Mouse (Mus musculus) limb, embryonic 10.5 days (tissue): Measurements from ENCODE around the gene Tpcn1. TPM values are rescaled to one million over a fixed set of nuclear protein-coding genes. Genes with fewer than 3 reads are reported as not detected.

Source experiments
- DNase-seq: peaks from one replicate; pipeline ENCODE4 v3.0.0-alpha.2; 2017; ENCODE audit warnings: low spot score
- H3K27ac ChIP-seq: fragments of 300-500 bp; sonication (generic); 2 replicates; pipeline ENCODE4 v1.5.1; 2016; ENCODE audit warnings: mild to moderate bottlenecking
- H3K27me3 ChIP-seq: fragments of 300-500 bp; sonication (generic); 2 replicates; pipeline ENCODE4 v1.6.1; 2016; ENCODE audit warnings: low read depth, mild to moderate bottlenecking; ENCODE audit not compliant: poor library complexity, severe bottlenecking
- H3K36me3 ChIP-seq: fragments of 300-500 bp; sonication (generic); 2 replicates; pipeline ENCODE4 v1.6.1; 2016; ENCODE audit warnings: mild to moderate bottlenecking, moderate library complexity
- H3K4me1 ChIP-seq: fragments of 300-500 bp; sonication (generic); 2 replicates; pipeline ENCODE4 v1.6.1; 2016
- H3K4me3 ChIP-seq: fragments of 300-500 bp; sonication (generic); 2 replicates; pipeline ENCODE4 v1.5.1; 2016; ENCODE audit warnings: mild to moderate bottlenecking, moderate library complexity
- H3K9me3 ChIP-seq: fragments of 300-500 bp; sonication (generic); replicated peaks from 2 replicates; pipeline ENCODE4 v1.6.1; 2016; ENCODE audit warnings: mild to moderate bottlenecking
- WGBS: fragments of 180-500 bp; shearing (Covaris S2); methylation state at CpG from one replicate; pipeline ENCODE4 v1.1.7; 2016; 5-methylcytosine and 5-hydroxymethylcytosine counted together
- polyA plus RNA-seq: library from polyadenylated mRNA; unstranded; fragments of >200 nt; fragmentation: Nextera tagmentation; extraction: Ambion mirVana; gene quantifications from 2 replicates; pipeline ENCODE4 v1.2.1, GENCODE M21; 2016

Tpcn1 gene
- polyA plus RNA-seq, 1 experiment from 2014 or later: 13.2 TPM

DNA sequence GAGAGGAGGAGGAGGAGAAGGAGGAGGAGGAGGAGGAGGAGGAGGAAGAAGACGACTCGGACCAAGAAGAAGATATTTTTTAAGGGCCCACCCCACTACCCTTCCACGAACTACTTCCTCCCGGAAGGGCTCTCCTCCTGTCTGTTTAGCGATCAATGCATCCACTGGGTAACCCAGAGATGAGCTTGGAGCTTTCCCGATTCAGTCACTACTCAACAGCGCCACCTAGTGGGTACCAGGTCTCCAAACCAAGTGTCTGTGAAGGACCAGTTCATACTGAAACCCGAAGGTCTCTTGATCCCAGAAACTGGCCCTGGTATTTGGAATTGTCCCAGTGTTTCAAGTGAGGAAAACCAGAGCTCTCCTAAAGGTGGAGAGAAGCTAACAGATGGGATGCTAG is 17.2 kb upstream of the Tpcn1 start:
- 4% methylated on average over 8 of the region's 8 CpGs for WGBS
- peak overlapping the region; percentile 48 for H3K4me3 ChIP-seq
- H3K4me1 ChIP-seq: peaks cover 8% of the 10 kb centered on the region
- H3K9me3 ChIP-seq: no peaks in the 10 kb centered on the region
- peak; percentile 96 for DNase-seq
- no peaks in the 10 kb centered on the region for H3K27me3 ChIP-seq
- peak overlapping the region; percentile 66; the same call in 1 of the 2 replicates for H3K27ac ChIP-seq
- peaks cover 22% of the 10 kb centered on the region for H3K36me3 ChIP-seq

DNA sequence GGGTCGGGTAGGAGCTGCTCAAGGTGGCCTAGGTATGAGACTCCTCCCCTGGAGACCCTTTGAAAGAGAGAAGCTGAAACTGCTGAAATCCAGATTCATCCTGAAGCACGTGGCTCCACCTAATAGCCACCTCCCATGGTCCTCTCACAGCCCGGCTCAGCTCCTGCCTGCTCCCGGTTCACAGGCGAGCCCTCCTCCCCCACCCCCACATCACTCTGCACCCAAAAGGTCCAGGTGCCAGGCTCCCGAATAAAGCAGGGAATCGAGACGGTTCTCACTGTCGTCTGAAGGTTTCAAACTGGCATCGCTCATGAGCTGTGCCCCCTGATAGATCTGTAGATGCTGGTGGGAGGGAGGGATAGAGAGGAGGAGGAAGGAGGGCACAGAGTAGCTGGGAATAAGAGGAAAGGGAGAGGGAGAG is 16.8 kb upstream of the Tpcn1 start:
- H3K27me3 ChIP-seq: no peaks in the 10 kb centered on the region
- DNase-seq: peak; percentile 58
- H3K4me3 ChIP-seq: peak overlapping the region; percentile 48
- H3K27ac ChIP-seq: peak overlapping the region; percentile 66
- H3K4me1 ChIP-seq: peaks cover 8% of the 10 kb centered on the region
- peaks cover 22% of the 10 kb centered on the region for H3K36me3 ChIP-seq
- no peaks in the 10 kb centered on the region for H3K9me3 ChIP-seq
- WGBS: 6% methylated on average over 10 of the region's 10 CpGs

GRCm38 (mm10) chr5:120604839-120605238 is 16.4 kb upstream of the Tpcn1 start:
- Histone ChIP-seq H3K4me3 (peak overlapping the region; percentile 48), H3K36me3 (peaks cover 18% of the 10 kb centered on the region), H3K27ac (peak overlapping the region; percentile 66), H3K4me1 (peaks cover 8% of the 10 kb centered on the region), H3K9me3 (no peaks in the 10 kb centered on the region), H3K27me3 (no peaks in the 10 kb centered on the region)
- DNase-seq: peak; percentile 91
- 2% methylated on average over 6 of the region's 6 CpGs for WGBS

DNA sequence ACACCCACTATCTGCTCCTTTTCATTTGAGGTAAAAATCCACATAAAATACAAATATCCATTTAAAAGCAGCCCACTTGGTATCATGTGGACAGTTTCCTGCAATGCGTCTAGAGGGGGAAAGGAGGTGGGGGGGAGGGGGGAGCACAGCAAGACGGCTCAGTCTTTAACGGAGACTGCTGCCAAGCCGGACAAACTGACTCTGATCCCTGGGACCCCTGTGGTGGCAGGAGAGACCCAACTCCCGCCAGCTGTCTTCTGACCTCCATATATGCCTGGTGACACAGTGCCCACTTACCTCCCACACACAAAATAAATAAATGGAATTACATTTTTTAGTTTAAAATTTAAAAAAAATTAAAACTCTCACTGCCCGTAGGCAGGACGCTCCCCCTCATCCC is 15.0 kb upstream of the Tpcn1 start:
- no peaks in the 10 kb centered on the region for H3K9me3 ChIP-seq
- 77% methylated on average over 7 of the region's 7 CpGs for WGBS
- peaks cover 7% of the 10 kb centered on the region for H3K36me3 ChIP-seq
- H3K4me1 ChIP-seq: peaks cover 8% of the 10 kb centered on the region
- no peak overlapping the region for H3K27ac ChIP-seq
- no peaks in the 10 kb centered on the region for H3K27me3 ChIP-seq
- no peak overlapping the region for H3K4me3 ChIP-seq
- no peak for DNase-seq

- Histone ChIP-seq H3K27me3 (no peaks in the 10 kb centered on the region), H3K9me3 (no peaks in the 10 kb centered on the region), H3K36me3 (no peaks in the 10 kb centered on the region), H3K4me1 (peaks cover 8% of the 10 kb centered on the region), H3K4me3 (no peak overlapping the region), H3K27ac (no peak overlapping the region)
- no peak for DNase-seq
- 89% methylated on average over 12 of the region's 12 CpGs for WGBS
These were observed 13.7 kb upstream of the Tpcn1 start for GRCm38 (mm10) chr5:120602210-120602609.

GRCm38 (mm10) chr5:120600946-120601668 is 12.6 kb upstream of the Tpcn1 start:
- 66% methylated on average over 11 of the region's 11 CpGs for WGBS
- no peaks in the 10 kb centered on the region for H3K36me3 ChIP-seq
- no peaks in the 10 kb centered on the region for H3K27me3 ChIP-seq
- no peak for DNase-seq
- H3K4me3 ChIP-seq: no peak overlapping the region
- H3K27ac ChIP-seq: 0 out of 2 replicates have a peak overlapping the region, but pooled peaks have one; percentile 20
- peaks cover 8% of the 10 kb centered on the region for H3K4me1 ChIP-seq
- no peaks in the 10 kb centered on the region for H3K9me3 ChIP-seq

DNA sequence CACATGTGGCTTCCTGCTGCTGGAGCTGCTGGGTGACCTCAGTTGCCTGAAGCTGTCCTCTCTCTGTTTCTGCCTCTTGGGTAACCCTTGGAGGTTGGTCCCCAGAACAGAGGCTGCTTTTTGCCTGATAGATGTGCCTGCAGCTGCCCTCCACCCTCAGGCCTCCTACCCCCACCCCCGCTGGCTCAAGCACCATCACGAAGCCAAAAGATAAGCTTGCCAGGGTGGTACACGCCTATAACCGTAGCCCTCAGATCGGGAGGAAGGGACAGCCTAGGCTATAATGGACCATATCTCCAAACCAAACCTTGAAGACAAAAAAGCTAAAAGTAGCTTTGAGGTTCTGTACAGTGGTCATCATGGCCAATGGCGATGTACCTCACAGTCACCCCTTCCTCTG is 11.2 kb upstream of the Tpcn1 start:
- Histone ChIP-seq H3K27ac (no peak overlapping the region), H3K36me3 (no peaks in the 10 kb centered on the region), H3K27me3 (no peaks in the 10 kb centered on the region), H3K4me3 (no peak overlapping the region), H3K9me3 (no peaks in the 10 kb centered on the region), H3K4me1 (no peaks in the 10 kb centered on the region; the same call in 1 of the 2 replicates)
- DNase-seq: no peak
- 92% methylated on average over 6 of the region's 6 CpGs for WGBS

DNA sequence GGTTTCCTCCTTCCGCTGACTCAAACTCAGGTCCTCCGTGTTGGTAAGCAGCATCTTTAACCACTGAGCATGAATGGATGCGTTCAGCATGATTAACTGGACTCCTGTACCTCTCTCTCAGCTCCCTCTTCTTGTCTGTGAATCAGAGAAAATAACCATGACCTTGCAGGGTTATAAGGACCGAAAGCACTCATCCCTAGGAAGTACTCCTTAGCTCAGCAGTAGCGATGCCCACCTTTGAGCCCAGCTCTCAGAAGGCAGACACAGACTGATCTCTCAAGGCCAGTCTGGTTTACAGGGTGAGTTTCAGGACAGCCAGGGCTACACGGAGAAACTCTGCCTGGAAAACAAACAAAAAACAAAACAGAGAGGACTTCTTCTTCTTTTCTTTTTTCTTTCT is 6.0 kb upstream of the Tpcn1 start:
- no peaks in the 10 kb centered on the region for H3K27me3 ChIP-seq
- no peaks in the 10 kb centered on the region for H3K36me3 ChIP-seq
- no peak overlapping the region for H3K4me3 ChIP-seq
- WGBS: 84% methylated on average over 6 of the region's 6 CpGs
- H3K4me1 ChIP-seq: no peaks in the 10 kb centered on the region
- no peak overlapping the region for H3K27ac ChIP-seq
- no peak for DNase-seq
- no peaks in the 10 kb centered on the region for H3K9me3 ChIP-seq

GRCm38 (mm10) chr5:120592141-120592540 is 3.7 kb upstream of the Tpcn1 start:
- WGBS: 72% methylated on average over 7 of the region's 7 CpGs
- no peaks in the 10 kb centered on the region for H3K36me3 ChIP-seq
- 0 out of 2 replicates have a peak, but pooled peaks cover 1% of the 10 kb centered on the region for H3K27me3 ChIP-seq
- H3K4me1 ChIP-seq: peaks cover 19% of the 10 kb centered on the region
- H3K27ac ChIP-seq: no peak overlapping the region
- H3K4me3 ChIP-seq: no peak overlapping the region
- no peak for DNase-seq
- H3K9me3 ChIP-seq: no peaks in the 10 kb centered on the region

- peaks cover 30% of the 10 kb centered on the region for H3K4me1 ChIP-seq
- DNase-seq: no peak
These were observed 2.0 kb upstream of the Tpcn1 start for GRCm38 (mm10) chr5:120590356-120591010.

DNA sequence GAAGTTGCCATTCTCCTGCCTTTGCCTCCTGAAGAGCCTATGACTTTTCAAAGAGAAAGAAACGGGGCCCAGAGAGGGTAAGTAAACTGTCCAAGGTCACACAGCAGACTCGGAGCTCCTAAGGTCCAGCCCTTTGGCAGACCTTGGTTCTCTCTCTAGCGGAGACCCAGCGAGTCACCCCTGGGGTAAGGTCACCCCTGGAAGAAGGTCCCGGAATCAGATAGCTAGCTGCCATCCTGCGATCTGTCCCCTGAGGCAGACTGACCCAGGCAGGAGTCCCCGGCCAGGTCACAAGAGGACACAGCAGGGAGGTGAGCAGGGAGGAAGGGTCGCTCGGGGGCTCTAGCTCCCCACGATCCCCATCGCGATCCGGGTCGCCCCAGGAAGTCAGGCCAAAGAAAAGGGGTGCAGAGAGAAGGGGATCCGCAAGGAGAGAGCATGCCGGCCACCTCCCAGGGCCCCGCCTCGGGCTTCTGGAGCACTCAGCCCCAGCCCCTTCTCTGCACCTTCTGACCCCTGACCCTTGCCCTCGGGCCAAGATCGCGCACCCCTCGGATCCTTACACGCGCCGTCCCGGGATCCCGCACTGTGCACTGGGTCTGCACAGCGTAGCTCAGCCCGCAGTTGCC is 419 bp downstream of the Tpcn1 start:
- Histone ChIP-seq H3K4me3 (peak overlapping the region; percentile 84), H3K27ac (peak overlapping the region; percentile 87), H3K36me3 (peaks cover 19% of the 10 kb centered on the region), H3K9me3 (no peaks in the 10 kb centered on the region), H3K27me3 (0 out of 2 replicates have a peak, but pooled peaks cover 8% of the 10 kb centered on the region), H3K4me1 (peaks cover 39% of the 10 kb centered on the region)
- WGBS: 1% methylated on average over 25 of the region's 29 CpGs
- no peak for DNase-seq

More at GRCm38 (mm10) chr5:120590356-120591010, 2.0 kb upstream of the Tpcn1 start:
- H3K27ac ChIP-seq: no peak overlapping the region
- H3K4me3 ChIP-seq: no peak overlapping the region
- no peaks in the 10 kb centered on the region for H3K9me3 ChIP-seq
- H3K36me3 ChIP-seq: no peaks in the 10 kb centered on the region
- 0 out of 2 replicates have a peak, but pooled peaks cover 8% of the 10 kb centered on the region for H3K27me3 ChIP-seq
- WGBS: 73% methylated on average over 16 of the region's 16 CpGs

DNA sequence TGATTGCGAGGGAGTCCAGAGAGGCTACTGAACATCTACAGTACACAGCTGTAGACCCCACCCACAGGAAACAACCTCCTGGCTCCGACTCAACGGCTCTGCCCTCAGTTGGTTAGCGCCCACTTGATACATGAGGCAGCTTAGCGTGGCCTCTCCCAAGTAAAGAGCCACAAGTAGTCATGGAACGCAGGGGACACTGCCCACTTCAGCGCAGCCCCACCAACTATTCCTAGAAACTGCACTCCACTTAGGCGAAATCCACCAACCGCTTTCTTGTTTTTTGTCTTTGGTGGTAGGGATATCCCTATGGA is 902 bp downstream of the Tpcn1 start:
- H3K36me3 ChIP-seq: peaks cover 23% of the 10 kb centered on the region
- H3K4me1 ChIP-seq: peaks cover 39% of the 10 kb centered on the region
- 0 out of 2 replicates have a peak, but pooled peaks cover 8% of the 10 kb centered on the region for H3K27me3 ChIP-seq
- 31% methylated on average over 9 of the region's 9 CpGs for WGBS
- DNase-seq: no peak
- H3K27ac ChIP-seq: peak overlapping the region; percentile 87; the same call in 1 of the 2 replicates
- no peaks in the 10 kb centered on the region for H3K9me3 ChIP-seq
- H3K4me3 ChIP-seq: peak overlapping the region; percentile 84
